20 mouse cellular contexts compared by ENCODE assay signal in genomic region chr17:14378692-14379446, GRCm38 (mm10).
A peak's percentile ranks its signal among the peaks of the same experiment; 100 is the strongest.
DNase-seq lines count a peak whose midpoint lies in the region; ATAC-seq and TF ChIP-seq lines count a peak whose summit lies in the region.
"Had no signal": no experiment of that assay in that cellular context is flagged by ENCODE, and none has a peak within 500 bp of the region (broad histone marks: within the 10 kb centered on the region; RNA-seq: fewer than 3 reads in every experiment).

No protein-coding gene starts in this region.

- H3K4me2 ChIP-seq in forebrain, embryonic 14.5 days (ENCODE audit: low read length) = no peak overlapping the region
- no peak overlapping the region for H3K4me2 ChIP-seq in forebrain, embryonic 12.5 days
- no peak overlapping the region for H3K4me2 ChIP-seq in kidney, embryonic 14.5 days (replicated peaks; ENCODE audit: low read depth, low read length)
- H3K4me2 ChIP-seq in intestine, postnatal 0 days (replicated peaks; ENCODE audit: low read depth) = no peak overlapping the region
- H3K4me2 ChIP-seq: heart, embryonic 12.5 days; midbrain, embryonic 15.5 days; neural tube, embryonic 12.5 days had no signal

- peak; percentile 4 for DNase-seq in forebrain, embryonic 14.5 days (ENCODE audit: low spot score)
- no peak for DNase-seq in kidney, postnatal 4 days
- peak; percentile 38 for DNase-seq in embryo, embryonic 10.5 days (ENCODE audit: low spot score)
- DNase-seq in hindlimb bud, embryonic 11.5 days (ENCODE audit: extremely low spot score, low read depth, low spot score) = peak; percentile 16
- DNase-seq in left cerebral cortex, adult 11 months (ENCODE audit: low spot score) = no peak
- DNase-seq: cerebellum, adult 2 months; kidney, postnatal 25 days; left cerebral cortex, postnatal 4 days; liver, postnatal 0 days; retina, postnatal 1 day; spleen, adult 18-20 months; thymus, postnatal 4 days had no signal

- no peak overlapping the region for H3K9ac ChIP-seq in forebrain, embryonic 14.5 days (ENCODE audit: low read length)
- H3K9ac ChIP-seq in forebrain, embryonic 12.5 days = no peak overlapping the region
- H3K9ac ChIP-seq in kidney, embryonic 14.5 days (ENCODE audit: low read depth, low read length) = no peak overlapping the region
- H3K9ac ChIP-seq in intestine, postnatal 0 days (ENCODE audit: low read depth, low read length) = no peak overlapping the region
- H3K9ac ChIP-seq: heart, embryonic 12.5 days; liver, postnatal 0 days; midbrain, embryonic 15.5 days; neural tube, embryonic 12.5 days had no signal

- peak; percentile 18; the same call in 1 of the 2 replicates for ATAC-seq in forebrain, embryonic 14.5 days
- no peak for ATAC-seq in forebrain, embryonic 12.5 days (ENCODE audit: low FRiP score)
- ATAC-seq in kidney, embryonic 14.5 days (ENCODE audit: low FRiP score, low TSS enrichment) = peak; percentile 70
- ATAC-seq in intestine, postnatal 0 days = no peak
- ATAC-seq: liver, postnatal 0 days; midbrain, embryonic 15.5 days had no signal

- H3K36me3 ChIP-seq in forebrain, embryonic 14.5 days (ENCODE audit: control insufficient read depth, insufficient read depth, low read length) = no peaks in the 10 kb centered on the region
- H3K36me3 ChIP-seq in forebrain, embryonic 12.5 days (replicated peaks) = no peaks in the 10 kb centered on the region
- no peaks in the 10 kb centered on the region for H3K36me3 ChIP-seq in kidney, embryonic 14.5 days (ENCODE audit: control insufficient read depth, insufficient read depth, low read length)
- no peaks in the 10 kb centered on the region for H3K36me3 ChIP-seq in intestine, postnatal 0 days (ENCODE audit: control insufficient read depth, insufficient read depth)
- H3K36me3 ChIP-seq: heart, embryonic 12.5 days; midbrain, embryonic 15.5 days; neural tube, embryonic 12.5 days had no signal

- WGBS in forebrain, embryonic 14.5 days = 77% methylated on average over 17 of the region's 17 CpGs
- 81% methylated on average over 17 of the region's 17 CpGs for WGBS in forebrain, embryonic 12.5 days
- 30% methylated on average over 17 of the region's 17 CpGs for WGBS in kidney, embryonic 14.5 days
- 60% methylated on average over 17 of the region's 17 CpGs for WGBS in intestine, postnatal 0 days

- no peak overlapping the region for H3K4me3 ChIP-seq in forebrain, embryonic 14.5 days (ENCODE audit: low read depth, low read length)
- H3K4me3 ChIP-seq in forebrain, embryonic 12.5 days (replicated peaks) = no peak overlapping the region
- no peak overlapping the region for H3K4me3 ChIP-seq in kidney, embryonic 14.5 days (ENCODE audit: low read length)
- H3K4me3 ChIP-seq in intestine, postnatal 0 days (ENCODE audit: low read depth, low read length) = no peak overlapping the region
- H3K4me3 ChIP-seq: heart, embryonic 12.5 days; midbrain, embryonic 15.5 days; neural tube, embryonic 12.5 days had no signal

- no peaks in the 10 kb centered on the region for H3K9me3 ChIP-seq in forebrain, embryonic 14.5 days (replicated peaks; ENCODE audit: control insufficient read depth, low read length)
- H3K9me3 ChIP-seq in forebrain, embryonic 12.5 days = no peaks in the 10 kb centered on the region
- no peaks in the 10 kb centered on the region for H3K9me3 ChIP-seq in kidney, embryonic 14.5 days (ENCODE audit: control insufficient read depth, low read length)
- H3K9me3 ChIP-seq in intestine, postnatal 0 days (ENCODE audit: control insufficient read depth) = no peaks in the 10 kb centered on the region
- H3K9me3 ChIP-seq: heart, embryonic 12.5 days; midbrain, embryonic 15.5 days; neural tube, embryonic 12.5 days had no signal

- no peak overlapping the region for H3K27ac ChIP-seq in forebrain, embryonic 14.5 days (ENCODE audit: low read depth, low read length)
- no peak overlapping the region for H3K27ac ChIP-seq in forebrain, embryonic 12.5 days
- H3K27ac ChIP-seq in kidney, embryonic 14.5 days (ENCODE audit: low read depth, low read length) = no peak overlapping the region
- H3K27ac ChIP-seq in intestine, postnatal 0 days (ENCODE audit: low read depth, low read length) = no peak overlapping the region
- H3K27ac ChIP-seq: macrophage; midbrain, embryonic 15.5 days; neural tube, embryonic 12.5 days had no signal

- H3K27me3 ChIP-seq in forebrain, embryonic 14.5 days (replicated peaks; ENCODE audit: control insufficient read depth, insufficient read depth, low read length) = no peaks in the 10 kb centered on the region
- no peaks in the 10 kb centered on the region for H3K27me3 ChIP-seq in forebrain, embryonic 12.5 days
- no peaks in the 10 kb centered on the region for H3K27me3 ChIP-seq in kidney, embryonic 14.5 days (ENCODE audit: control insufficient read depth, insufficient read depth, low read length)
- no peaks in the 10 kb centered on the region for H3K27me3 ChIP-seq in intestine, postnatal 0 days (replicated peaks; ENCODE audit: control insufficient read depth, insufficient read depth, low read length)
- H3K27me3 ChIP-seq: midbrain, embryonic 15.5 days; neural tube, embryonic 12.5 days; Patski had no signal

- no peak for TF ChIP-seq CTCF in intestine, postnatal 0 days (IDR thresholded peaks at IDR 0.05; ENCODE audit: low read depth)

- H3K4me1 ChIP-seq in forebrain, embryonic 14.5 days (ENCODE audit: control insufficient read depth, insufficient read depth, low read length) = no peaks in the 10 kb centered on the region
- no peaks in the 10 kb centered on the region for H3K4me1 ChIP-seq in forebrain, embryonic 12.5 days
- H3K4me1 ChIP-seq in kidney, embryonic 14.5 days (ENCODE audit: control insufficient read depth, insufficient read depth, low read length) = peaks cover 10% of the 10 kb centered on the region
- H3K4me1 ChIP-seq in intestine, postnatal 0 days (replicated peaks; ENCODE audit: control insufficient read depth, insufficient read depth, low read length) = no peaks in the 10 kb centered on the region
- H3K4me1 ChIP-seq: midbrain, embryonic 15.5 days; neural tube, embryonic 12.5 days had no signal

Comparison
In these comparisons a context has a peak if more than half of its experiments do, and no peak if none do; other contexts are left out.
1. ATAC-seq: peak in forebrain, embryonic 14.5 days (single experiment) and kidney, embryonic 14.5 days (single experiment); none in forebrain, embryonic 12.5 days (single experiment) and intestine, postnatal 0 days (single experiment).
2. DNase-seq: peak in forebrain, embryonic 14.5 days (single experiment), embryo, embryonic 10.5 days (single experiment) and hindlimb bud, embryonic 11.5 days (single experiment); none in kidney, postnatal 4 days (0 of 2) and left cerebral cortex, adult 11 months (single experiment).